Mouse (Mus musculus) left cerebral cortex, adult 8-10 months (tissue): Measurements from ENCODE around the gene Slc27a1. TPM values are rescaled to one million over a fixed set of nuclear protein-coding genes. Genes with fewer than 3 reads are reported as not detected.

Source experiments
- DNase-seq, 2 experiments: peaks; one replicate each; pipeline ENCODE4 v3.0.0; 2022; ENCODE audit warnings: low spot score in 2 of 2
- total RNA-seq, 4 experiments: library from RNA; stranded (reverse); gene quantifications; 2 replicates each; pipeline ENCODE4 v1.2.4; 2022

The Slc27a1 gene
- total RNA-seq, 4 experiments from 2014 or later = 94.4 to 105 (median 97.5) TPM

DNA sequence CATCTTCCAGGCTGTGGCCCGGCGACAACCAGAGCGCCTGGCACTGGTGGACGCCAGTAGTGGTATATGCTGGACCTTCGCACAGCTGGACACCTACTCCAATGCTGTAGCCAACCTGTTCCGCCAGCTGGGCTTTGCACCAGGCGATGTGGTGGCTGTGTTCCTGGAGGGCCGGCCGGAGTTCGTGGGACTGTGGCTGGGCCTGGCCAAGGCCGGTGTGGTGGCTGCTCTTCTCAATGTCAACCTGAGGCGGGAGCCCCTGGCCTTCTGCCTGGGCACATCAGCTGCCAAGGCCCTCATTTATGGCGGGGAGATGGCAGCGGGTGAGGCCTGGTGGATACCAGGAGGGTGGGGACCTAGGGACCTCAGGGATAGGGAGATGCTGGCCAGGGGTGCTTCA lies 10.8 kb downstream of the Slc27a1 start:
- no peak for DNase-seq

GRCm38 (mm10) chr8:71580201-71580600 lies 11.5 kb downstream of the Slc27a1 start:
- no peak for DNase-seq

DNA sequence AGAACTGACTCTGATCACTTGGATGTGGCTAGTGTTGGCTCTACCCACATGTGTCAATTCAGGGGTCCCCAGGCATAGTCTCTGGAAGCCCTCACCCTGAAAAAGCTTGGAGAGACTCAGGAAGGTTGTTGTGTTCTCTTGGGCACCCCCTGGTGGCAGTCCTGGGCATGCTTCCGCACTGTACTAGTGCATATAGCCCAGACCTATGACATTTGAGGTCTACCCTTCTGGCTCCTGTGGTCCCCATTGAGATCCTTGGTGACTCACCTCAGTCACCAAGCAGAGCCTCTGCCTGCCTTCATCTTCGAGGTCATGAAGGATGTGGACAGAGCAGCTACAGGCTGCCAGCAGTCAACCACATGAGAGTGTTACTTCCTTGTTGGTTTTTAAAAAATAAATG lies 18.2 kb downstream of the Slc27a1 start:
- no peak for DNase-seq

- no peak for DNase-seq
Observed at GRCm38 (mm10) chr8:71588762-71589161, 20.1 kb downstream of the Slc27a1 start.

DNA sequence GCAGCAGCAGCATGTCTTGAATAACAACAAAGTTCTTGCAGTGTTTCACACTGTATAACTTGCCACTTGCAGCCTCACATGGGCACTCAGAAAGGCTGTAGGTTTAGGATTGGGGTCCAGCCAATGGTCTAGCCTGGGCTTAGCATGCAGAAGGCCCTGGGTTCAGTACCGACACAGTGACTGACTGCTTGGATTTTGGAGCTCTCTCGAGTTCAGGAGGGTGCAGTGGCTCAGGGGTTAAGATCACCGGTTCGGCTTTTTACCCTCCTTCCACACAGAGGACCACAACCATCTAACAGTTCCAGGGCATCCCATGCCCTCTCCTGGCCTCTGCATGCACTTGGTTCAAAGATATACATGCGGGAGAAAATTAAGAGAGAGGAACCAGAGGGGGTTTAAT lies 22.3 kb downstream of the Slc27a1 start:
- DNase-seq = no peak

DNA sequence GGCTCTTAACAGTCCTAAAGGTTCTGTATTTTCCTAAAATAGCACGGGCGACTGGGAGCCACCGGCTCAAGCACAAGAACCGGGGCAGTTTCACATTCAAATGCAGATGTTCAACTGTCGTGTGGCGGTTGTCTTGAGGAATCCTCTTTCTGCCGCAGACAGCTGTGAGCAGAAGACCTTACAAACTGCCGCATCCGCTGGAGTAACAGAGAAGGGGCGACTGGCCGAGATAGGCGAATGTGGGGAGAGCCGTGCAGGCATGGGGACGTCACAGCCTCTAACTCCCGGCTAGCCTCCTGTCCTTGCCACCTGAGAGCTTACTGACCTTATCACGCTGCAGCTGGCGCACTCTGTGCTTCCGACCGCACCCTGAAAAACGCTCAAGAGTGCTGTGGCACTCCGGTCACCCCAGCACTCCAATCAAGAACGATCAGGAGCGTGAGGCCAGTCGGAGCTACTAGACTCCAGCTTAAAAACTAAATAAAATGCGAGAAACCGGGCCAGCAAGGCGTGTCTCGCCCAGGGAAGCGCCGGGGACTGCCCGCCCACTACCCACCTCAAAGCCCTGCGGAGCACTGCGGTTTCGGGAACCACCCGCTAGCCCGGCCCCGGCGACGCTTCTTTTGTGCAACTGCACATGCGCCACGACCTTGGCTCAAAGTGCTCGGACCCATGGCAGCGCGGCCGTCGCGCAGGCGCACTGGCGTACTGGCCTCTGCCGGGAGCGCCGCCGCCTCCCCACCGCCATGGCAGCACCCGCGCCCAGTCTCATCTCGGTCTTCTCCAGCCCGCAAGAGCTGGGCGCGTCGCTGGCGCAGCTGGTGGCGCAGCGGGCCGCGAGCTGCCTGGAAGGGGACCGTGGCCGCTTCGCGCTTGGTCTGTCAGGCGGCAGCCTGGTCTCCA lies 23.0 kb downstream of the Slc27a1 start, which contains the start of gene Pgls:
Gene Pgls (plus strand): TSS at position 706 of the 903 bp plus-strand sequence.
- peak; percentile 95 to 96 for DNase-seq

GRCm38 (mm10) chr8:71592374-71593170 lies 23.9 kb downstream of the Slc27a1 start:
- DNase-seq = peak; percentile 88 to 93

DNA sequence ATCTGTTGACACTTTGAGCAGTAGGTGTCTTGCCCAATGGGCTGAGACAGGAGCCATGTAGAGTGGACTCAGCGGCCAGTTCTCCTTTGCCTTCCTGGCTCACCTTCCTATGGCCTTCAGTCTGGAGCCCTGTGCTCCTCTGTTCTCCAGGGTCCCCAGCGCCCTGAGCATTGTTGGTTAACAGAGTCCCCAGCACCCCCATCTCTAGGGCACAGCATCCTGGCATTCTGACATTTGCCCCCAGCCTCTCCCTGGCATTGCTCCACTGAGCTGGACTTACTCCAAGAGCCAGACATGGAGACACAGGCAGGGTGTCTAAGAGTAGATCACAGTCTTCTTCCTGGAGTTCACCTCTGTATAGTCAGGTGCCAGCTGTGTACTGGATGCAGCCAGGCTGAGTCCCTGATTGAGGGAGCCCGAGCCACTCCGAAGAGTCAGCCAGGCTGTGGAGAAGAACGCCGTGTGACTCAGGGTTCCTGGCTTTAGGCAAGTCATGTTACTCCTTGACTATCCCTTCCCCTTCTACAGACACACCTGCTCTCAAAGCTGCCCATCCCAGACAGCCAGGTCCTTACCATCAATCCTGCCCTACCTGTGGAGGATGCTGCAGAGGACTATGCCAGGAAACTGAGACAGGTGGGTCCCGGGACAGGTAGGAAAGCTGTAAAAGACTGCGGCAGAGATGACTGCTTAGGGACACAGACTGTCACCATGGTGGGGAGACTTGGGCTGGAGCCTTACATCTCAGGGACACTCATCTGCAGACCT lies 25.1 kb downstream of the Slc27a1 start:
- no peak for DNase-seq

DNA sequence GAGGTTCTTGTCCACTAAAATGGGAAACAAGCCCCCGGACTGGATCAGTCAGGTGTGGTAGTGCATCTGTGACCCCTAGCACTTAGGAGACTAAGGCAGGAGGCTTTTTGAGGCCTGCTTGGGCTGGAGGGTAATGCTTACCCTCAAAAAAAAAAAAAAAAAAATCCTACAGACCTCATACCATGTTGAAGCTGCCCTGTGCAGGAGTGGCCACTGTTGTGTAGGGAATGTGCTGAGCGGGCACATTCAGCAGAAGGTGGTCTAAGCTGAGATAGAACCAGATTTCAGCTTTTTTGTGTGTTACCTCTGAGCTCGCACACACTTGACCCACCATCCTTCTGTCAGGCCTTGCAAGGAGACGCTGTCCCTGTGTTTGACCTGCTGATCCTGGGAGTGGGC lies 25.6 kb downstream of the Slc27a1 start:
- no peak for DNase-seq

DNA sequence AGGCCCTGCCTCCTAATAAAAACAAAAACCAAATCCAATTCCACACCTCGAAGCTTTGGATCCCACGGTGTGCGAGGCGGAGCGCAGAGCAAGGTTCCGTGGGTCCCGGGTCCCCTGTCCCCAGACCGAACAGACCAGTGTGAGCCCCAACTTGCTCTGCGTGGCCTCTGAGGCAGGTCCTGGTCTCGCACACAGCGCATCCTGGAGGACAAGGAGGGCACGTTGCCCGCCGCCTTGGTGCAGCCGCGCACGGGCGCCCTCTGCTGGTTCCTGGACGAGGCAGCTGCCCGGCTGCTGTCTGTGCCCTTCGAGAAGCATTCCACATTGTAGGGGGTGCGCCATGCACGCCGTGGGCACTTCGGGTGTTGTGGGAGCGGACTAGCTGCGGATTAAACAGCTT lies 27.2 kb downstream of the Slc27a1 start:
- peak; percentile 81 to 83 for DNase-seq

GRCm38 (mm10) chr8:71596384-71596783 lies 27.7 kb downstream of the Slc27a1 start:
- no peak for DNase-seq

DNA sequence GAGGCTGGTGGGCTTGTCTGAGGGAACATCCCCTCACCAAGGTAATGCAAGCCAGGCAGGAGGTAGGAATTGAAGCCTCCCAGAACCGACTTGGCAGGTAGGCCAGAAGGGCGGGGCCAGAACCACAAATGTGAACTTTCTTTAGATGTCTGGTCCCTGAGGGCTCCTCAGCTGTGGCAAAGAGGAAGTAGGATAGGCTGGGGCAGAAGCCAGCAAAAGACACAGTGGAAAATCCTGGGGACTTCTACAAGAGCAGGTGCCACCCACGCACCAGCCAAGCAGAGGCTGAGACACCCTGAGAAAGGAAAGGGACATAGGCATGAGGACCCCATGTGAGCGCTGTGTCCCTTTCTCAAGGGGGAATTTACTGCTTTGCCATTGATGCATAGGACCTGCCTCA lies 28.1 kb downstream of the Slc27a1 start:
- DNase-seq = no peak

- no peak for DNase-seq
Observed at GRCm38 (mm10) chr8:71597451-71597850, 28.8 kb downstream of the Slc27a1 start, which contains the start of gene Fam129c. Gene Fam129c (plus strand): TSS chr8:71597648.

- no peak for DNase-seq
Observed at GRCm38 (mm10) chr8:71598375-71598774, 29.7 kb downstream of the Slc27a1 start.

DNA sequence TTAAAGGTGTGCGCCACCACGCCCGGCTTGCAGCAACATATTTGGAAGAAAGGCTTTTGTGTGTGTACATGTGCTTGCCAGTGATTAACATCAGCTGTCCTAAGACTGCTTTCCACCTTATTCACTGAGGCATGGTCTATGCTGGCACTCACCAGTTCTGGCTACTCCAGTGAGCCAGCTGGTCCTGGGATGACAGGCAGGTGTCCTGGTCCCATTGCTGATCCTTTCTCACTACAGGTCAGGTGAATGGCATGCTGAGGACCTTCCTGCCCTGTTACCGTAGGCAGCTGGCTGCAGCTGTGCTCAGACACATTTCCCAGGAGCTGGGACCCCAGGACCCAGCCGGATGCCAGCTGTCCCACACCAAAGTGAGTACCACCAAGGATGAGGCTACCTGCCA lies 30.2 kb downstream of the Slc27a1 start:
- DNase-seq = no peak

DNA sequence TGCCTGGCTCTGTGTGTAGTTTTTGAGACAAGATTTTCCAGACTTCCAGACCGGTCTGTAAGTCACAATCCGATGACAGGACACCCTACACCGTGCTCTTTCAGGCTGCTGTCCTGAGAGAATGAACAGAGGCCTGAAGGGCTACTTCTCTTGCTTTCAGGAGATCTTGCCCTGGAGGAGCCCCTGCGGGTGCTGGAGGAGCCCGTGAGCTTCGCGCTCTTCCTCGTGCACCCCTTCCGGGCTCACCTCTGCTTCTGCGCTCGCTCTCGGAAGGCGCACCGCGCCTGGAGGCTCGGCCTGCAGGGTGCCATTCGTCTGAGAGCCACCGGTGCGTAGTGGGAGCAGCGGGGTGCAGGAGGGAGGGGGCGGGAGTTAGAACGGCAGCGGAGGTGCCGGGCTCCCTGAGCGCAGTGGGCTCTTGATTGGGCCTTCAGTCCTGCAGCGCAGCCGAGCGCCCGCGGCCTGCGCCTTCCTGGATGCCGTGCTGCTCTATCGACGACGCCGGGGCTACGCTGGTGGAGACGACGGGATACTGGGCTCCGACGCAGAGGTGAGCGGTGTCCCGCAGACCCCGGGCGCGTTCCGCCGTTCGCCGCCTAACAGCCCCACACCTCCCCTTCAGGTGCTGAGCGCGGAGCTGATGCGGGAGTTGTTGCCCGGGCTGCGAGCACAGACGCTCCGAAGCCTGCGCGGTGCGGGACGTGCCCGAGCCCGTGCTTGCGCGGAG lies 33.4 kb downstream of the Slc27a1 start:
- no peak for DNase-seq

DNA sequence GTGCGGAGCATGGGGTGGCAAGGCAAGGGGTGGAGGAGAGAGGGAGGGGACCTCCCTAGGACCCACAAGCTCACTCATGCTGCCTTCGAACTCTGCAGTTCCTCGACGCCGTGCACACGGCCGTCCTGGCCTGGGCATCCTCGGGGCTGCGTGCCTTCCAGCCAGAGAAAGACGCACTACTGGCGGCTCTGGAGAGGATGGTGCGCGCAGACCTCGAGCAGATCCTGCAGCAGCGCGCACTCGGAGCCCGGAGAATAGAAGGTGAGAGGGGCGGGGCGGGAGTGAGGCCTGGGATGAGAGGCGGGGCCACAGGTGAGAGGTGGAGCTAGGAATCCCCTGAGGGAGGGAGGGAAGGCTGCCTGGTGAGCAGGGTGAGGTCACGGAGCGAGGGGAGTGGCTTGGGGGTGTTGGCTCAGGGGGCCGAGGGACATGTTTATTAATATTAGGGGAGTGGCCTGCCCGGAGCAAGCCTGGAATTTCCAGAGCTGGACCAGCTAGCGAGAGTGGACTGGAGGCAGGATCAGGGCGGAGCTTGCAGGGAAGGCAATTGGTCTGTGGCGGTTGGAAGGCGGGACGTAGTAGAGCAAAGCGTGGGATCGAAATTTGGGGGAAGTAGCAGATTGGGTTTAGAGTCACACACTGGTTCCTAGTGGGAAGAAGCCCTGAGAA lies 34.1 kb downstream of the Slc27a1 start:
- DNase-seq = peak in 1 of 2 experiments; percentile 53

DNA sequence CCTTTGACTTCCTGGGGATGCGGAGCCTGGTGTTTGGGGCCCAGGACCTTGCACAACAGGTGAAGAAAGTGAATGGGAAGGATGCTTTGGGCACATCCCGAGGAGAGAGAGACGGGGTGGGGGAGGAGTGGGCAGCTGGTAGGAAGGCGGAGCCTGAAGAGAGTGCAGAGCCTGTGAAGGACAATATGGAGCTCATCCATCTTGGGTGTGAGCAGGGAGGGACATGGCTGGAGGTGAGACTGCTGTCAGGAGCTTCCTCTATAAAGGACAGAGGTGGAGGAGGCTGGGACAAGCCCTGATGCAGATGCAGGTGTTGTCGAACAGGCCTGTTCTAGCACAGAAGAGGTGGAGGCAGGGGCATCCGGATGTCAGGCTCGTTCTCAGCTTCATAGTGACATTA lies 35.3 kb downstream of the Slc27a1 start:
- DNase-seq = no peak

DNA sequence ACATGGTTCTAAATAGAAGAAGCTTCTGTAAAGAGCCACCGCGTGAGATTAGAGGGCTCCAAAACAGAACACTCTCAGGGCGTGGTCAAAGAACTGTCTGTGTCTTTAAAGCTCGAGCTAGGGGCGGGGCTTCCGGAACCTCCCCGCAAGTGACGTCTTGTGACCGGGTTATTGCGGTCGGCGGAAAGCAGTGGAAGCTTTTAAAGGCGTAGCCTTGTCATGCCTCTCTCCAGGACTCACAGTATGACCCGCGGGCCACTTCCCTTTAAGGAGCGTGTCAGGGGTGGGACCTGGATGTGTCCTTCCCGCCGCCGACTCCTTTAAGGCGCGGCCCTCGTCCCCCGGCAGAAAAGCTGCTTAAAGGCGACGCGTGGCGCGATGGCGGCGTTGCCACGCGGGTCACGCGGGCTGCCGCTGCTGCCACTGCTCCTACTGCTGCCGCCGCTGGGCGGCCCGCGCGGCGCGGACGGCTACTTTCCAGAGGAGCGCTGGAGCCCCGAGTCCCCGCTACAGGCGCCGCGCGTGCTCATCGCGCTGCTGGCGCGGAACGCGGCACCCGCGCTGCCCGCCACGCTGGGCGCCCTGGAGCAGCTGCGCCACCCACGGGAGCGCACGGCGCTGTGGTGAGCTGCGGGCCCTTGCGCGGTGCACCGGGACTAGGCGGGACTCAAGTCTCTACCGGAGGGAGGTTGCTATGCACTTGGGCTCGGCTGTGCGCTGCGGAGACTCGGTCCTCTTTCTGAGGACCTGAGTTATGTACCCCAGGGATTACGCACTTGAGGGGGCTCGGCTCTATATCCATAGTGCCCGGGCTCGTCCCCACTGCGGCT lies 42.4 kb downstream of the Slc27a1 start, which contains the start of gene Colgalt1:
Gene Colgalt1 (plus strand): TSS at position 177 of the 830 bp plus-strand sequence.
- DNase-seq = peak; percentile 86 to 99
